Mouse (Mus musculus): ENCODE data around the gene Lamc1. TPM values are rescaled to one million over a fixed set of nuclear protein-coding genes. Genes with fewer than 3 reads are reported as not detected.

Gene Lamc1
- polyA plus RNA-seq, 1 experiment from 2014 or later = 36.0 TPM

DNA sequence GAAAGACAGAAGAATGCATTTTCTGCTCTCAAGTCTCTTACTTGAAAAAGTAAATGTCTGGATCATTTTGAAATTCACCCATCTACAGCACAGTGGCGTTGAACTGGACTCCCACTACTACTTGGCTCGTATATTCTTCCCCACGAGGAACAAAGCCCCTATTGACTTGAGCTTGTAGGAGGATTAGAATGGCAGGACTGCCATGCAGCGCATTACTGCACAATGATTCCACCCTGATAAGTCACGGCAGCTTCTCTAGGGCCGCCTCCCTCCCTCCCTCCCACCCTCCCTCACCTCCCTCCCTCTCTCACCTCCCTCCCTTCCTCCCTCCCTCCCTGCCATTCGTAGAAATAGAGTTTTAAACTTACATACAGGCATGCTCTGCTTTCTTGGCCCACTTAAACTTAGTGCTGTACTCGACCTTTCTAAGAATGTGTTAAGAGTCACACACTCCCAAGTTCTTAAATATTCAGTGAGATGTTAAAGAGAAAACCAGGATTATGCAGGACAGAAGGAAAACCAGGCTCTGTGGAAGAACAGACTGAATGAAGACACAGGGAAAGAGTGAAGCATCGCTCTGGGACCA lies 54.5 kb downstream of the Lamc1 start:
- H3K27me3 ChIP-seq (ENCODE audit: control insufficient read depth, insufficient read depth, low read length) = no peaks in the 10 kb centered on the region
- no peak for DNase-seq (ENCODE audit: low spot score)

DNA sequence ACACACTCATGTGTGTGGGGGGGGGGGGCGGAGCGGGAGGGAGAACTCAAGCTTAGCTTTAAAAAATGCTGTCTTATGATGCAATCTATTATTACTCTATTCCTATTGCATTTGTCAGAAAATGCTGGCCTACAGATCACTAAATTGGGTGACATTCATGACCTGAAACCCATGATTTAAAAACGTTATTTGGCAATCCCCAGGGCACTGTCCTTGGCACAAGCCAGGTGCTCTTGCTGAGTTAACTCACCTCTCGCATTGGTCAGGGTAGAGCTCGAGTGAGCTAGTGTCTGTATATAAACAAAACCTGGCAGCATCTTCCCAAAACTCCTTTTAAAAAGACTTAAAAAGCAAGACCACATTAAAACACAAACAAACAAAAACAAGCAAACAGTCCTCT lies 57.1 kb downstream of the Lamc1 start:
- no peak overlapping the region for H3K27ac ChIP-seq (replicated peaks; ENCODE audit: low read depth, low read length)
- H3K4me1 ChIP-seq (ENCODE audit: control insufficient read depth, insufficient read depth, low read length) = no peaks in the 10 kb centered on the region
- no peaks in the 10 kb centered on the region for H3K27me3 ChIP-seq (ENCODE audit: control insufficient read depth, insufficient read depth, low read length)
- H3K36me3 ChIP-seq (replicated peaks; ENCODE audit: control insufficient read depth, insufficient read depth, low read depth, low read length) = no peaks in the 10 kb centered on the region
- DNase-seq (ENCODE audit: low spot score) (no peak), ATAC-seq (replicated peaks; ENCODE audit: insufficient number of reproducible peaks, low FRiP score, low TSS enrichment, low read depth) (no peak)
- H3K4me2 ChIP-seq (ENCODE audit: low read depth, low read length) = no peak overlapping the region
- 82% methylated on average over 5 of the region's 5 CpGs for WGBS
- no peak overlapping the region for H3K9ac ChIP-seq (replicated peaks; ENCODE audit: low read length)
- no peak overlapping the region for H3K4me3 ChIP-seq (ENCODE audit: low read depth, low read length)
- no peaks in the 10 kb centered on the region for H3K9me3 ChIP-seq (replicated peaks; ENCODE audit: control insufficient read depth, low read length)

More for the DNA sequence above, 54.5 kb downstream of the Lamc1 start:
- Histone ChIP-seq H3K27ac (replicated peaks; ENCODE audit: low read depth, low read length) (no peak overlapping the region), H3K4me2 (ENCODE audit: low read depth, low read length) (no peak overlapping the region), H3K4me3 (ENCODE audit: low read depth, low read length) (no peak overlapping the region), H3K4me1 (ENCODE audit: control insufficient read depth, insufficient read depth, low read length) (no peaks in the 10 kb centered on the region), H3K36me3 (replicated peaks; ENCODE audit: control insufficient read depth, insufficient read depth, low read depth, low read length) (no peaks in the 10 kb centered on the region), H3K9me3 (replicated peaks; ENCODE audit: control insufficient read depth, low read length) (no peaks in the 10 kb centered on the region), H3K9ac (replicated peaks; ENCODE audit: low read length) (no peak overlapping the region)
- WGBS = 39% methylated on average over 9 of the region's 9 CpGs
- no peak for ATAC-seq (replicated peaks; ENCODE audit: insufficient number of reproducible peaks, low FRiP score, low TSS enrichment, low read depth)

GRCm38 (mm10) chr1:153274611-153275010 lies 58.0 kb downstream of the Lamc1 start:
- H3K4me2 ChIP-seq (ENCODE audit: low read depth, low read length) = no peak overlapping the region
- no peak overlapping the region for H3K4me3 ChIP-seq (ENCODE audit: low read depth, low read length)
- no peak overlapping the region for H3K9ac ChIP-seq (replicated peaks; ENCODE audit: low read length)
- no peak overlapping the region for H3K27ac ChIP-seq (replicated peaks; ENCODE audit: low read depth, low read length)
- DNase-seq (ENCODE audit: low spot score) (no peak), ATAC-seq (replicated peaks; ENCODE audit: insufficient number of reproducible peaks, low FRiP score, low TSS enrichment, low read depth) (no peak)
- no peaks in the 10 kb centered on the region for H3K27me3 ChIP-seq (ENCODE audit: control insufficient read depth, insufficient read depth, low read length)
- H3K9me3 ChIP-seq (replicated peaks; ENCODE audit: control insufficient read depth, low read length) = no peaks in the 10 kb centered on the region
- no peaks in the 10 kb centered on the region for H3K4me1 ChIP-seq (ENCODE audit: control insufficient read depth, insufficient read depth, low read length)
- no peaks in the 10 kb centered on the region for H3K36me3 ChIP-seq (replicated peaks; ENCODE audit: control insufficient read depth, insufficient read depth, low read depth, low read length)
- WGBS = 80% methylated on average over 6 of the region's 6 CpGs

- H3K9me3 ChIP-seq (replicated peaks; ENCODE audit: control insufficient read depth, low read length) = no peaks in the 10 kb centered on the region
- no peak for ATAC-seq (replicated peaks; ENCODE audit: insufficient number of reproducible peaks, low FRiP score, low TSS enrichment, low read depth)
- H3K4me2 ChIP-seq (ENCODE audit: low read depth, low read length) = no peak overlapping the region
- WGBS = 53% methylated on average over 8 of the region's 8 CpGs
- no peaks in the 10 kb centered on the region for H3K27me3 ChIP-seq (ENCODE audit: control insufficient read depth, insufficient read depth, low read length)
- H3K4me1 ChIP-seq (ENCODE audit: control insufficient read depth, insufficient read depth, low read length) = no peaks in the 10 kb centered on the region
- no peak overlapping the region for H3K4me3 ChIP-seq (ENCODE audit: low read depth, low read length)
- no peak for DNase-seq (ENCODE audit: low spot score)
- H3K9ac ChIP-seq (replicated peaks; ENCODE audit: low read length) = no peak overlapping the region
- H3K27ac ChIP-seq (replicated peaks; ENCODE audit: low read depth, low read length) = no peak overlapping the region
- H3K36me3 ChIP-seq (replicated peaks; ENCODE audit: control insufficient read depth, insufficient read depth, low read depth, low read length) = no peaks in the 10 kb centered on the region
These were observed 58.9 kb downstream of the Lamc1 start for GRCm38 (mm10) chr1:153273657-153274056.

GRCm38 (mm10) chr1:153270827-153271226 lies 61.8 kb downstream of the Lamc1 start:
- H3K9ac ChIP-seq (replicated peaks; ENCODE audit: low read length) = no peak overlapping the region
- no peak overlapping the region for H3K4me2 ChIP-seq (ENCODE audit: low read depth, low read length)
- no peak overlapping the region for H3K27ac ChIP-seq (replicated peaks; ENCODE audit: low read depth, low read length)
- WGBS = 94% methylated on average over 15 of the region's 15 CpGs
- no peaks in the 10 kb centered on the region for H3K36me3 ChIP-seq (replicated peaks; ENCODE audit: control insufficient read depth, insufficient read depth, low read depth, low read length)
- no peaks in the 10 kb centered on the region for H3K27me3 ChIP-seq (ENCODE audit: control insufficient read depth, insufficient read depth, low read length)
- ATAC-seq (replicated peaks; ENCODE audit: insufficient number of reproducible peaks, low FRiP score, low TSS enrichment, low read depth) (no peak), DNase-seq (ENCODE audit: low spot score) (no peak)
- H3K9me3 ChIP-seq (replicated peaks; ENCODE audit: control insufficient read depth, low read length) = no peaks in the 10 kb centered on the region
- H3K4me1 ChIP-seq (ENCODE audit: control insufficient read depth, insufficient read depth, low read length) = no peaks in the 10 kb centered on the region
- no peak overlapping the region for H3K4me3 ChIP-seq (ENCODE audit: low read depth, low read length)

DNA sequence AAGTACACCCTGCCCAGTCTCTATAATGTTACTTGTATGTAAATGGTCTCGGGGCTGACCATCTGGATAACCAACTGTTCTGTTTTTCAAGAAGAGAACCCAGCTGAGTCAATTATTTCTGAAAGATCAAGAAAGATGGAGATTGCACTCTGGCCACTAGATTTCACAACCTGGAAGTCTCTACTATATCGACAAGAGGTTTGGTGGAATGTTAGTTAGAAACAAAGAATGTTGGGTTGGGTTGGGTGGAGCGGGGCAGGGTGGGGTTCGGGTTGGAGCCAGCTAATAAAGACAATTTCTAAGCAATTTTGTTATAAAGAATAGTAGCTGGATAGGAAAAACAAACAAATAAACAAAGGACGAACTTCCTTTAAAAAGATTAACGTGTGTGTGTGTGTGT lies 62.9 kb downstream of the Lamc1 start:
- Histone ChIP-seq H3K27ac (replicated peaks; ENCODE audit: low read depth, low read length) (no peak overlapping the region), H3K36me3 (replicated peaks; ENCODE audit: control insufficient read depth, insufficient read depth, low read depth, low read length) (no peaks in the 10 kb centered on the region), H3K4me1 (ENCODE audit: control insufficient read depth, insufficient read depth, low read length) (no peaks in the 10 kb centered on the region), H3K4me3 (ENCODE audit: low read depth, low read length) (no peak overlapping the region), H3K9me3 (replicated peaks; ENCODE audit: control insufficient read depth, low read length) (no peaks in the 10 kb centered on the region), H3K9ac (replicated peaks; ENCODE audit: low read length) (no peak overlapping the region), H3K4me2 (ENCODE audit: low read depth, low read length) (no peak overlapping the region), H3K27me3 (ENCODE audit: control insufficient read depth, insufficient read depth, low read length) (no peaks in the 10 kb centered on the region)
- no peak for DNase-seq (ENCODE audit: low spot score)
- ATAC-seq (replicated peaks; ENCODE audit: insufficient number of reproducible peaks, low FRiP score, low TSS enrichment, low read depth) = no peak
- 88% methylated on average over 6 of the region's 6 CpGs for WGBS

DNA sequence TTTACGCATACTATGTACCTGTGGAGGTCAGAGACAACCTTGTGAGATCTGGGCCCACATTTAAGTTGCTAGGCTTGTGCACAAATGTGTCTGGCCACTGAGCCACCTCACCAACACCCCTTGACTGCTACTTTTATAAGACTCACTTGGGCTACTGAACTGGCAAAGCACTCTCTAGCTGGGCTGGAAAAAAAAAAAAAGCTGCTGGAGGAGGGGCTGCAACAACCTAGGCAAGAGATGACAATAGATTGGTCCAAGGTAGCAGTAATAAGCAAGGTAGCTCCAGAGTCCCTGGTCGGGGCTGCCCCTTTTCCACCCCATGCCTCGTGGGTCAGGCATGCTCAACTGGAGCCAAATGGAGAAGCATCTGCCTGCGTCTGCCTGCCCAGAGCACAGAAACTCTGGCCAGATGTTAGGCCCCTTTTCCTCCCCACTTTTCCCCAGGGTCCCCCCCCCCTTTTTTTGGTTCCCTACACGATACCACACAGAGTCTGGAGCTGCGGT lies 63.7 kb downstream of the Lamc1 start:
- WGBS = 71% methylated on average over 6 of the region's 6 CpGs
- ATAC-seq (replicated peaks; ENCODE audit: insufficient number of reproducible peaks, low FRiP score, low TSS enrichment, low read depth) = no peak
- H3K27ac ChIP-seq (replicated peaks; ENCODE audit: low read depth, low read length) = no peak overlapping the region

GRCm38 (mm10) chr1:153268306-153268705 lies 64.3 kb downstream of the Lamc1 start:
- Histone ChIP-seq H3K27ac (replicated peaks; ENCODE audit: low read depth, low read length) (no peak overlapping the region), H3K9me3 (replicated peaks; ENCODE audit: control insufficient read depth, low read length) (no peaks in the 10 kb centered on the region), H3K4me2 (ENCODE audit: low read depth, low read length) (no peak overlapping the region), H3K4me1 (ENCODE audit: control insufficient read depth, insufficient read depth, low read length) (0 out of 2 replicates have a peak, but pooled peaks cover 2% of the 10 kb centered on the region), H3K36me3 (replicated peaks; ENCODE audit: control insufficient read depth, insufficient read depth, low read depth, low read length) (no peaks in the 10 kb centered on the region), H3K4me3 (ENCODE audit: low read depth, low read length) (no peak overlapping the region), H3K9ac (replicated peaks; ENCODE audit: low read length) (no peak overlapping the region), H3K27me3 (ENCODE audit: control insufficient read depth, insufficient read depth, low read length) (no peaks in the 10 kb centered on the region)
- DNase-seq (ENCODE audit: low spot score) (no peak), ATAC-seq (replicated peaks; ENCODE audit: insufficient number of reproducible peaks, low FRiP score, low TSS enrichment, low read depth) (no peak)
- 93% methylated on average over 7 of the region's 7 CpGs for WGBS

More for the DNA sequence above, 63.7 kb downstream of the Lamc1 start:
- Histone ChIP-seq H3K4me3 (ENCODE audit: low read depth, low read length) (no peak overlapping the region), H3K4me2 (ENCODE audit: low read depth, low read length) (no peak overlapping the region), H3K9ac (replicated peaks; ENCODE audit: low read length) (no peak overlapping the region), H3K9me3 (replicated peaks; ENCODE audit: control insufficient read depth, low read length) (no peaks in the 10 kb centered on the region), H3K36me3 (replicated peaks; ENCODE audit: control insufficient read depth, insufficient read depth, low read depth, low read length) (no peaks in the 10 kb centered on the region), H3K4me1 (ENCODE audit: control insufficient read depth, insufficient read depth, low read length) (0 out of 2 replicates have a peak, but pooled peaks cover 2% of the 10 kb centered on the region), H3K27me3 (ENCODE audit: control insufficient read depth, insufficient read depth, low read length) (no peaks in the 10 kb centered on the region)
- DNase-seq (ENCODE audit: low spot score) = no peak
